14 mouse cellular contexts compared by ENCODE assay signal in genomic region chr2:118295505-118295904, GRCm38 (mm10). TPM values are rescaled to one million over a fixed set of nuclear protein-coding genes. Genes with fewer than 3 reads are reported as not detected.
A peak's percentile ranks its signal among the peaks of the same experiment; 100 is the strongest.
DNase-seq lines count a peak whose midpoint lies in the region; ATAC-seq lines count a peak whose summit lies in the region.
"Had no signal": no experiment of that assay in that cellular context is flagged by ENCODE, and none has a peak within 500 bp of the region (broad histone marks: within the 10 kb centered on the region; RNA-seq: fewer than 3 reads in every experiment).

No protein-coding gene starts in this region.

- no peak overlapping the region for H3K9ac ChIP-seq in heart, embryonic 12.5 days
- H3K9ac ChIP-seq: midbrain, embryonic 15.5 days; neural tube, embryonic 12.5 days; stomach, embryonic 15.5 days had no signal

- no peak overlapping the region for H3K4me2 ChIP-seq in heart, embryonic 12.5 days
- H3K4me2 ChIP-seq: midbrain, embryonic 15.5 days; neural tube, embryonic 12.5 days; stomach, embryonic 15.5 days had no signal

- intact Hi-C loops in gastrocnemius, postnatal 14 days (cut with DNase I; ENCODE audit: low total_unique reads): no loop called here
- intact Hi-C loops in left cerebral cortex, postnatal 14 days (cut with DNase I): no loop called here

- 0 out of 2 replicates have a peak, but pooled peaks cover 5% of the 10 kb centered on the region for H3K9me3 ChIP-seq in heart, embryonic 12.5 days (replicated peaks)
- H3K9me3 ChIP-seq in hindbrain, embryonic 10.5 days: no peaks in the 10 kb centered on the region
- H3K9me3 ChIP-seq: midbrain, embryonic 15.5 days; neural tube, embryonic 12.5 days; stomach, embryonic 15.5 days had no signal

- peak; percentile 35 for DNase-seq in heart, adult 8-10 months (ENCODE audit: low spot score)
- peak; percentile 62 for DNase-seq in adipocyte (ENCODE audit: low spot score)
- DNase-seq in gastrocnemius, postnatal 14 days: peak; percentile 37
- peak; percentile 31 for DNase-seq in kidney, postnatal 10 days
- no peak for DNase-seq in left cerebral cortex, postnatal 14 days (ENCODE audit: low spot score in 2 of 2)
- DNase-seq in hindbrain, embryonic 10.5 days (ENCODE audit: low spot score): no peak
- DNase-seq: cerebellum, adult 8-10 months; layer of hippocampus, postnatal 36 days had no signal

- H3K27ac ChIP-seq in heart, embryonic 12.5 days (ENCODE audit: poor library complexity, severe bottlenecking): no peak overlapping the region
- no peak overlapping the region for H3K27ac ChIP-seq in hindbrain, embryonic 10.5 days
- H3K27ac ChIP-seq: midbrain, embryonic 15.5 days; neural tube, embryonic 12.5 days; stomach, embryonic 15.5 days had no signal

- H3K27me3 ChIP-seq in heart, embryonic 12.5 days (replicated peaks): 0 out of 2 replicates have a peak, but pooled peaks cover 3% of the 10 kb centered on the region
- H3K27me3 ChIP-seq in hindbrain, embryonic 10.5 days (ENCODE audit: insufficient read depth, poor library complexity, severe bottlenecking): no peaks in the 10 kb centered on the region
- H3K27me3 ChIP-seq: midbrain, embryonic 15.5 days; neural tube, embryonic 12.5 days; stomach, embryonic 15.5 days had no signal

- no peaks in the 10 kb centered on the region for H3K4me1 ChIP-seq in heart, embryonic 12.5 days (replicated peaks)
- no peaks in the 10 kb centered on the region for H3K4me1 ChIP-seq in hindbrain, embryonic 10.5 days (replicated peaks)
- H3K4me1 ChIP-seq: neural tube, embryonic 12.5 days; stomach, embryonic 15.5 days had no signal

- no peak overlapping the region for H3K4me3 ChIP-seq in heart, embryonic 12.5 days
- no peak overlapping the region for H3K4me3 ChIP-seq in hindbrain, embryonic 10.5 days
- H3K4me3 ChIP-seq: midbrain, embryonic 15.5 days; neural tube, embryonic 12.5 days; stomach, embryonic 15.5 days had no signal

- no peak for ATAC-seq in heart, embryonic 12.5 days (ENCODE audit: insufficient number of reproducible peaks, low FRiP score)
- ATAC-seq: intestine, embryonic 16.5 days; lung, postnatal 0 days; midbrain, embryonic 15.5 days had no signal

- WGBS in heart, embryonic 12.5 days: 81% methylated on average over 7 of the region's 7 CpGs
- 85% methylated on average over 7 of the region's 7 CpGs for WGBS in hindbrain, embryonic 10.5 days

- H3K36me3 ChIP-seq in heart, embryonic 12.5 days: no peaks in the 10 kb centered on the region
- H3K36me3 ChIP-seq in hindbrain, embryonic 10.5 days: no peaks in the 10 kb centered on the region
- H3K36me3 ChIP-seq: midbrain, embryonic 15.5 days; neural tube, embryonic 12.5 days; stomach, embryonic 15.5 days had no signal

RNA-seq across cellular contexts. Expression of gene Fsip1, which starts 38.7 kb away (rescaled TPM):
- not detected for total RNA-seq in heart, adult 8-10 months (2022)
- polyA plus RNA-seq in heart, embryonic 12.5 days (2016; fragmentation: Nextera tagmentation; extraction: Ambion mirVana): 0.23 TPM in 1 of 2 replicates, not detected in the other
- total RNA-seq in gastrocnemius, postnatal 14 days (2021): not detected
- total RNA-seq in left cerebral cortex, postnatal 14 days (2021): under 1 TPM; 0.66 to 0.77 TPM
- 3.1 and 3.2 TPM in 2 replicates for polyA plus RNA-seq in hindbrain, embryonic 10.5 days (2016; fragmentation: Nextera tagmentation; extraction: Ambion mirVana)

Comparison
In these comparisons a context has a peak if more than half of its experiments do, and no peak if none do; other contexts are left out.
1. DNase-seq: peak in heart, adult 8-10 months (single experiment), adipocyte (single experiment), gastrocnemius, postnatal 14 days (single experiment) and kidney, postnatal 10 days (single experiment); none in left cerebral cortex, postnatal 14 days (0 of 2) and hindbrain, embryonic 10.5 days (single experiment).